Mouse (Mus musculus) ES-E14 (cell line): Measurements from ENCODE around the gene Slc6a19. TPM values are rescaled to one million over a fixed set of nuclear protein-coding genes. Genes with fewer than 3 reads are reported as not detected.
A peak's percentile ranks its signal among the peaks of the same experiment; 100 is the strongest.

Source experiments
- DNase-seq: peaks from one replicate; pipeline ENCODE4 v3.0.0-alpha.2; 2013; ENCODE audit warnings: low read depth, low spot score
- H3K27ac ChIP-seq: 2 replicates; pipeline ENCODE4 v1.5.1; 2012; ENCODE audit warnings: low read depth, mild to moderate bottlenecking, low read length, moderate library complexity, mixed read lengths; ENCODE audit not compliant: poor library complexity, insufficient read depth, severe bottlenecking
- H3K36me3 ChIP-seq: 2 replicates; pipeline ENCODE4 v1.6.1; 2012; ENCODE audit warnings: mild to moderate bottlenecking, low read length, moderate library complexity, mixed read lengths; ENCODE audit not compliant: control insufficient read depth, poor library complexity, insufficient read depth, severe bottlenecking
- H3K4me1 ChIP-seq, 2 experiments: fragments of 150-350 bp in 1 of 2; sonication (generic) in 1 of 2; 2 replicates each; pipeline ENCODE4 v1.6.1; 2012; ENCODE audit warnings: low read length in 2 of 2, mild to moderate bottlenecking in 1 of 2, mixed read lengths in 1 of 2; ENCODE audit not compliant: control insufficient read depth in 2 of 2, insufficient read depth in 2 of 2, poor library complexity in 1 of 2
- H3K4me3 ChIP-seq, 2 experiments: fragments of 150-350 bp in 1 of 2; sonication (generic) in 1 of 2; 2 replicates each; pipeline ENCODE4 v1.5.1; 2012; ENCODE audit warnings: low read length in 2 of 2, low read depth in 1 of 2, mild to moderate bottlenecking in 1 of 2, mixed read lengths in 1 of 2; ENCODE audit not compliant: insufficient read depth in 1 of 2, poor library complexity in 1 of 2, severe bottlenecking in 1 of 2
- H3K9ac ChIP-seq: 2 replicates; pipeline ENCODE4 v1.6.1; 2012; ENCODE audit warnings: low read depth, mild to moderate bottlenecking, low read length, mixed read lengths; ENCODE audit not compliant: poor library complexity, insufficient read depth, severe bottlenecking
- H3K9me3 ChIP-seq: fragments of 150-350 bp; sonication (generic); 2 replicates; pipeline ENCODE4 v1.6.1; 2012; ENCODE audit warnings: low read depth, mild to moderate bottlenecking, low read length; ENCODE audit not compliant: control insufficient read depth, insufficient read depth
- CHD2 ChIP-seq: IDR thresholded peaks from 2 replicates; pipeline ENCODE4 v1.6.1; 2014; ENCODE audit warnings: mild to moderate bottlenecking, low read depth, low read length, inconsistent platforms
- HCFC1 ChIP-seq: IDR thresholded peaks from 2 replicates; pipeline ENCODE4 v1.6.1; 2012; ENCODE audit warnings: low read length, inconsistent platforms, borderline replicate concordance; ENCODE audit not compliant: insufficient read depth
- MAFK ChIP-seq: IDR thresholded peaks from 2 replicates; pipeline ENCODE4 v1.6.1; 2014; ENCODE audit warnings: mild to moderate bottlenecking, low read depth, low read length, inconsistent platforms; ENCODE audit not compliant: insufficient read depth
- ZC3H11A ChIP-seq: IDR thresholded peaks from 2 replicates; pipeline ENCODE4 v1.6.1; 2012; ENCODE audit warnings: low read depth, mild to moderate bottlenecking, inconsistent platforms, low read length, borderline replicate concordance
- ZNF384 ChIP-seq: IDR thresholded peaks from 2 replicates; pipeline ENCODE4 v1.6.1; 2012; ENCODE audit warnings: low read depth, low read length, inconsistent platforms
- in situ Hi-C, 2 experiments: fragments of 600-800 bp; cut with MboI; formaldehyde crosslinking; loops; one replicate each; pipeline ENCODE4 v1.15.1; 2025; ENCODE audit warnings: low sequenced_read_pairs in 2 of 2, inconsistent platforms in 1 of 2; ENCODE audit not compliant: unreplicated experiment in 2 of 2
- total RNA-seq: library from RNA; depleted of rRNA; stranded (reverse); fragments of 300-350 nt; gene quantifications from 2 replicates; pipeline ENCODE4 v1.2.3, GENCODE M21; 2012

The Slc6a19 gene
- total RNA-seq, 1 experiment: 0.09 TPM

GRCm38 (mm10) chr13:73730913-73731312, 26.2 kb upstream of the Slc6a19 start:
- Histone ChIP-seq H3K9me3 (no peaks in the 10 kb centered on the region), H3K4me3 (no peak overlapping the region), H3K9ac (no peak overlapping the region), H3K27ac (no peak overlapping the region), H3K4me1 (peaks cover 4 to 19% of the 10 kb centered on the region in 2 experiments; a peak in 2 of 4 replicates), H3K36me3 (no peaks in the 10 kb centered on the region)
- DNase-seq: no peak
- in situ Hi-C loops: no loop called here
- TF ChIP-seq CHD2: no peak

- no peak for DNase-seq
- no peak for TF ChIP-seq CHD2
- TF ChIP-seq MAFK: no peak
- Histone ChIP-seq H3K4me1 (peaks cover 4 to 19% of the 10 kb centered on the region in 2 experiments; a peak in 2 of 4 replicates), H3K4me3 (no peak overlapping the region), H3K9ac (no peak overlapping the region), H3K9me3 (no peaks in the 10 kb centered on the region), H3K27ac (no peak overlapping the region), H3K36me3 (no peaks in the 10 kb centered on the region)
- in situ Hi-C loops: loop anchor here in 1 of 2 experiments (10.0 kb wide), 1 partner anchor 176 kb away; no protein-coding TSS in a partner anchor
Measured at GRCm38 (mm10) chr13:73728633-73729032, 24.0 kb upstream of the Slc6a19 start.

GRCm38 (mm10) chr13:73727621-73728025, 23.0 kb upstream of the Slc6a19 start:
- TF ChIP-seq ZNF384 (no peak), CHD2 (no peak), HCFC1 (no peak), MAFK (no peak), ZC3H11A (no peak)
- Histone ChIP-seq H3K9me3 (no peaks in the 10 kb centered on the region), H3K36me3 (no peaks in the 10 kb centered on the region), H3K27ac (no peak overlapping the region), H3K4me3 (no peak overlapping the region), H3K4me1 (peaks cover 4 to 13% of the 10 kb centered on the region in 2 experiments; a peak in 2 of 4 replicates), H3K9ac (no peak overlapping the region)
- no peak for DNase-seq
- in situ Hi-C loops: loop anchor here in 1 of 2 experiments (10.0 kb wide), 1 partner anchor 177 kb away; no protein-coding TSS in a partner anchor

GRCm38 (mm10) chr13:73725315-73725714, 20.6 kb upstream of the Slc6a19 start:
- Histone ChIP-seq H3K4me3 (no peak overlapping the region), H3K27ac (no peak overlapping the region), H3K36me3 (no peaks in the 10 kb centered on the region), H3K9ac (no peak overlapping the region), H3K9me3 (no peaks in the 10 kb centered on the region), H3K4me1 (peaks cover 0 to 6% of the 10 kb centered on the region in 2 experiments; a peak in 1 of 4 replicates)
- TF ChIP-seq CHD2 (no peak), MAFK (no peak), HCFC1 (no peak), ZC3H11A (no peak), ZNF384 (no peak)
- in situ Hi-C loops: loop anchor here in 1 of 2 experiments (10.0 kb wide), 1 partner anchor 179 kb away; no protein-coding TSS in a partner anchor
- DNase-seq: no peak

- DNase-seq: peak; percentile 42
- no peak overlapping the region for H3K27ac ChIP-seq
- peaks cover 0 to 6% of the 10 kb centered on the region in 2 experiments; a peak in 1 of 4 replicates for H3K4me1 ChIP-seq
- no peak for TF ChIP-seq HCFC1
- peak; percentile 69; the same call in 1 of the 2 replicates for TF ChIP-seq ZC3H11A
- no peak overlapping the region for H3K4me3 ChIP-seq
- no peaks in the 10 kb centered on the region for H3K9me3 ChIP-seq
- no peak overlapping the region for H3K9ac ChIP-seq
- no peaks in the 10 kb centered on the region for H3K36me3 ChIP-seq
- in situ Hi-C loops: loop anchor here (5.0 to 10.0 kb wide), 3 partner anchors 104 to 184 kb away; no protein-coding TSS in a partner anchor
Measured at GRCm38 (mm10) chr13:73723081-73723668, 18.5 kb upstream of the Slc6a19 start.
